Mouse (Mus musculus) neural tube, embryonic 12.5 days (tissue): ENCODE measurements around the gene Cmtm1. TPM values are rescaled to one million over a fixed set of nuclear protein-coding genes. Genes with fewer than 3 reads are reported as not detected.
A peak's percentile ranks its signal among the peaks of the same experiment; 100 is the strongest.
"Not testable (repeated sequence)": the region's sequence is repeated elsewhere in the genome, so short reads cannot be mapped to it uniquely, and the experiment has no call there.

ENCODE experiments used
- ATAC-seq: fragments of 200-750 bp; cut with Nextera tagmentation; 2 replicates; pipeline ENCODE4 v1.8.0; 2017; ENCODE audit warnings: low read depth, mild to moderate bottlenecking, moderate TSS enrichment, moderate library complexity; ENCODE audit not compliant: low FRiP score
- H3K27ac ChIP-seq: fragments of 300-500 bp; sonication (generic); 2 replicates; pipeline ENCODE4 v1.5.1; 2016
- H3K27me3 ChIP-seq: fragments of 300-500 bp; sonication (generic); replicated peaks from 2 replicates; pipeline ENCODE4 v1.6.1; 2016; ENCODE audit warnings: mild to moderate bottlenecking
- H3K36me3 ChIP-seq: fragments of 300-500 bp; sonication (generic); 2 replicates; pipeline ENCODE4 v1.6.1; 2016; ENCODE audit warnings: mild to moderate bottlenecking
- H3K4me1 ChIP-seq: fragments of 300-500 bp; sonication (generic); 2 replicates; pipeline ENCODE4 v1.6.1; 2016
- H3K4me2 ChIP-seq: fragments of 300-500 bp; sonication (generic); replicated peaks from 2 replicates; pipeline ENCODE4 v1.6.1; 2016; ENCODE audit warnings: mild to moderate bottlenecking
- H3K4me3 ChIP-seq: fragments of 300-500 bp; sonication (generic); 2 replicates; pipeline ENCODE4 v1.5.1; 2016
- H3K9ac ChIP-seq: fragments of 300-500 bp; sonication (generic); 2 replicates; pipeline ENCODE4 v1.6.1; 2016; ENCODE audit warnings: mild to moderate bottlenecking
- H3K9me3 ChIP-seq: fragments of 300-500 bp; sonication (generic); 2 replicates; pipeline ENCODE4 v1.6.1; 2016; ENCODE audit warnings: mild to moderate bottlenecking
- WGBS: fragments of 180-500 bp; shearing (Covaris S2); methylation state at CpG from one replicate; pipeline ENCODE4 v1.1.7; 2016; 5-methylcytosine and 5-hydroxymethylcytosine counted together
- polyA plus RNA-seq: library from polyadenylated mRNA; unstranded; fragments of >200 nt; fragmentation: Nextera tagmentation; extraction: Ambion mirVana; gene quantifications from 2 replicates; pipeline ENCODE4 v1.2.1, GENCODE M21; 2016

The Cmtm1 gene
- polyA plus RNA-seq, 1 experiment from 2014 or later = not detected

DNA sequence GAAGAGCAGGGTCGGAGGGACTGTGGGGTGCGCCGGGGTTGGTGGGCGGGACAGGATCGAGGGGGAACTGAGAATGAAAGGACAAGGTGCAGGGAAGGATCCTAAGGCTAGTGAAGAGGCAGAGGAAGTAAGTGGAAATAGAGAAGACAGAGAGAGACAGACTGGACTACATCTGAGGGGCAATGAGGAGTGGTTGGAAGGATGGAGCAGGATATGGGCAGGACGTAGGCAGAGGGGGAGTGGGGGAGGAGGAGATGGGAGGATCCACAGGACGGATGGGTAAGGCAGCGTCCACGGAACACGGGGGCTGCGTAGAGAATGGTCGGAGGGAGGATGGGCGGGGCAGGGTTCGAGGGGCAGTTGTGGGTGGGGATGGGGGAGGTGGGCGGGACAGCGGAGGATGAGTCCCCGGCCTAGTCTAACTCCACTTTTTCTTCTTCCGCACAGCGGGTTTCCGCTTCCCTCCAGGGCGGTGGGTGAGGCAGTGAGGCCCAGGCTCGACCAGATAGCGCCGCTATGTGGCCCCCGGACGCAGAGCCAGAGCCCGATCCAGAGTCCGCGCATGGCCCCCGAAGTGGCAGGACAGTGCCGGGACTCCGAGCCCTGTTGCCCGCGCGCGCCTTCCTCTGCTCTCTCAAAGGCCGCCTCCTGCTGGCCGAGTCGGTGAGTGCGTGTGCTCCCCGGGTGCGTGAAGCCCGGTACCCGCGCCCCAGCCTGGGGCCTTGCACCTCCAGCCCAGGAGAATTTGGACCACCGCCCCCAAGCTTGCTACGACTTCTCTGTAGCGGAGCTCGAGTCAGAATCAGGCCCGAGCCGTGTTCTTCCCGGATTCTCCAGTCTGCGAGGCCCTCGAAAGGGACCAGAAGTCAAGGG lies 30.5 kb upstream of the Cmtm1 start:
- Histone ChIP-seq H3K4me3 (peak overlapping the region; percentile 57), H3K4me1 (peaks cover 19% of the 10 kb centered on the region), H3K9me3 (no peaks in the 10 kb centered on the region), H3K27ac (peak overlapping the region; percentile 20; the same call in 1 of the 2 replicates), H3K4me2 (peak overlapping the region; percentile 80), H3K27me3 (no peaks in the 10 kb centered on the region), H3K9ac (peak overlapping the region; percentile 77), H3K36me3 (no peaks in the 10 kb centered on the region)
- WGBS = under 1% methylated on average over 47 of the region's 54 CpGs
- ATAC-seq = peak; percentile 77

DNA sequence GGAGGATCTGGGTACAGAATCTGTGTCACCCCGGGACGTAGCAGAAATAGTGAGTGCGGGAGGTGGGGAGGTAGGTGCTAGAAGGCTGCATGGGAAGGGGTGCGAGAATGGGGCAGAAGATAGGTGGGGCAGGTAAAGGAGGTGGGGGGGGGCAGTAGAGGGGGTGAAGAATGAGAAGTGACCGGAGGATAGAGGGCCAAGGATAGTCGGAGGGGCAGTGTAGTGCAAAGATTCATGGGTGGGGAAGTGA lies 30.0 kb upstream of the Cmtm1 start:
- ATAC-seq = no peak
- H3K4me2 ChIP-seq = peak overlapping the region; percentile 80
- no peaks in the 10 kb centered on the region for H3K36me3 ChIP-seq
- H3K27me3 ChIP-seq = no peaks in the 10 kb centered on the region
- whole genome bisulfite sequencing = 1% methylated on average over 6 of the region's 6 CpGs
- peaks cover 19% of the 10 kb centered on the region for H3K4me1 ChIP-seq
- no peaks in the 10 kb centered on the region for H3K9me3 ChIP-seq
- H3K9ac ChIP-seq = peak overlapping the region; percentile 77
- peak overlapping the region; percentile 57 for H3K4me3 ChIP-seq
- no peak overlapping the region for H3K27ac ChIP-seq

DNA sequence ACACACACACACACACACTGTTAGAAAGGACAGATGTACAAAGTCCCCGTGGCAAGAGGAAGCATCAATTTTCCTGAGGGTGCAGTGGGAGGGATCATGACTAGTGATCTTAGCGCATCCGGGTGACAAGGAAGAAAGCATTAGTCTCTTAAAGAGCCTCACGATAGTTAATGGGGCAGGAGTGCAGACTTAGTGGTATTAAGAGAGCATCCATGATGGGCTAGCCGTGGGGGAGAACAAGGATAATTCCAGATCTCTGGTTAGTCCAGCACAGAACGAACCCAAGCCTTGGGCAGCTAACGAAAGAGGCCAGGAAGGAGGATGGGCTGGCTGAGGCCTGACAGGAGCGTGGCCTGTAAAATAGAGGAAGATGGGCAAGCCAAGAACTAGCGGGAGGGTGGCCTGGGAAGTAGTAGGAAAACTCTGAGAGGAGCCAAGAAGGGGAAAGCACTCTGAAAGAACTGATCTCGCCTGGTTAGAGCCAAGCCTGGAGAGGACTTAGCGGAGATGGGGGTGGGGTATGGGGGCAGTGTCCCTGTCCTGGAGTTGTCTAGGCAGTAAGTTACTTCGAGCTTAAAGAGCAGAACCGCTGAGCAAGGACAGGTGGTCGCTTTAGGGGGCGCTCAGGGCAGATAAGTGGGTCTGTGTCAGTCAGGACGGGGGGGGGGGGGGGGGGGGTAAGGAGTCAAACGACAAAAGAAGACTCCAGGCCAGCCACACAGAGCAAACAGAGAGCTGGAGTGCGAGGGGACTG lies 29.5 kb upstream of the Cmtm1 start, which contains the start of gene Cmtm3:
Cmtm3 (plus strand) TSS at position 182 of the 754 bp plus-strand sequence.
- H3K4me2 ChIP-seq = peak within 1 kb of the TSS; percentile 80
- H3K9me3 ChIP-seq = no peaks in the 10 kb centered on the region
- ATAC-seq = 0 out of 2 replicates have a peak, but pooled peaks have one; percentile 6
- H3K36me3 ChIP-seq = no peaks in the 10 kb centered on the region
- peaks cover 19% of the 10 kb centered on the region for H3K4me1 ChIP-seq
- no peak within 1 kb of the TSS for H3K27ac ChIP-seq
- WGBS = 22% methylated on average over 18 of the region's 18 CpGs
- peak within 1 kb of the TSS; percentile 57 for H3K4me3 ChIP-seq
- H3K27me3 ChIP-seq = no peaks in the 10 kb centered on the region
- peak within 1 kb of the TSS; percentile 77 for H3K9ac ChIP-seq

DNA sequence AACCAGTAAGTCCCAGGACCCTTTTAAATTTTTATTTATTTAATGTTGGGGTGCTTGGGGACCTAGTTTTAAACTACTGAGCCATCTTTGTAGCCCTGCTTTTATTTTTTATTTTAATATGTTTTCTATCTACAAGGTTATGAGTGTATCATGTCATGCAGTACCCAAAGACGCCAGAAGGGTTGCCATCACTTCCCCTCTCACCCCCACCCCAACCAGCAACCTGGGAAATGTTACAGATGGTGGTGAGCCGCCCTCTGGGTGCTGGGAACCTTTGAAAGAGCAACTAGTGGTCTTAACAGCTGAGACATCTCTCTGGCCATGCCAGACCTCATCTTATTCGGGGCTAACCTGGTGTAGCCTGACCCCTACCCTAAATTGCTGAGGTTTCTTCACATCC lies 27.9 kb upstream of the Cmtm1 start:
- H3K36me3 ChIP-seq = no peaks in the 10 kb centered on the region
- no peaks in the 10 kb centered on the region for H3K9me3 ChIP-seq
- ATAC-seq = no peak
- H3K9ac ChIP-seq = no peak overlapping the region
- H3K4me2 ChIP-seq = no peak overlapping the region
- no peak overlapping the region for H3K27ac ChIP-seq
- no peaks in the 10 kb centered on the region for H3K27me3 ChIP-seq
- WGBS = 54% methylated on average over 3 of the region's 3 CpGs
- no peak overlapping the region for H3K4me3 ChIP-seq
- peaks cover 19% of the 10 kb centered on the region for H3K4me1 ChIP-seq

DNA sequence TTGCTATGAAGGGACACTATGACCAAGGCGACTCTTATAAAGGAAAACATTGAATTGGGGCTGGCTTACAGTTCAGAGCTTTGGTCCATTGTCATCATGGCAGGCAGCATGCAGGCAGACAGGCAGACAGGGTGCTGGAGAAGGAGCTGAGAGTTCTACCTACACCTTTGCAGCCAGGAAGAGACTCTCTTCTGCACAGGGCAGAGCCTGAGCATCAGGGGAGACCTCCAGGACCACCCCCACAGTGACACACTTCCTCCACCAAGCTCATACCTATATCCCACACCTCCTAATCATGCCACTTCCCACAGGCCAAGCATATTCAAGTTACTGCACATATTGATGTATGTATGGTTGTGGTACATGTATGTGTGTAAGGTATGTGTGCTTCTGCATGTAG lies 26.9 kb upstream of the Cmtm1 start:
- H3K4me2 ChIP-seq = no peak overlapping the region
- WGBS = 85% methylated on average over 1 of the region's 1 CpGs

DNA sequence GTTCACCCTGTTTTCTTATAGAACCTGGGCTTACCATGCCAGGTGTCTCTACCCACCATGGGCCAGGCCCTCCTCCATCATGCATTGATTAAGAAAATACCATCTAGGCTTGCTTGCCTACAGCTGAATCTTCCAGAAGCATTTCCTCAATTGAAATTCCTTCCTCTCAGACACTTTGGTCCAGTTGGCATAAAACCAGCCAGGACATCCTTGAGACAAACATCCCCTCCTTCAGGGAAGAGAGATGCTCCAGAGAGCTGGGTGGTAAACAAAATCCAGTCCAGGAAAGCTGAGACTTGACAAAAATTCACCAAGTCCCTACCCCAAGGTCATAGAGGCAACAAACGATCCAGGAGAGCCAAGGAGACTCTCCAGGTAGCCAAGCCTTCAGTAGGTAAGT lies 24.3 kb upstream of the Cmtm1 start:
- 75% methylated on average over 1 of the region's 1 CpGs for WGBS

More for the DNA sequence above, 26.9 kb upstream of the Cmtm1 start:
- peaks cover 19% of the 10 kb centered on the region for H3K4me1 ChIP-seq
- no peak overlapping the region for H3K9ac ChIP-seq
- no peaks in the 10 kb centered on the region for H3K27me3 ChIP-seq
- H3K9me3 ChIP-seq = no peaks in the 10 kb centered on the region
- no peak overlapping the region for H3K27ac ChIP-seq
- H3K36me3 ChIP-seq = no peaks in the 10 kb centered on the region
- H3K4me3 ChIP-seq = no peak overlapping the region
- no peak for ATAC-seq

DNA sequence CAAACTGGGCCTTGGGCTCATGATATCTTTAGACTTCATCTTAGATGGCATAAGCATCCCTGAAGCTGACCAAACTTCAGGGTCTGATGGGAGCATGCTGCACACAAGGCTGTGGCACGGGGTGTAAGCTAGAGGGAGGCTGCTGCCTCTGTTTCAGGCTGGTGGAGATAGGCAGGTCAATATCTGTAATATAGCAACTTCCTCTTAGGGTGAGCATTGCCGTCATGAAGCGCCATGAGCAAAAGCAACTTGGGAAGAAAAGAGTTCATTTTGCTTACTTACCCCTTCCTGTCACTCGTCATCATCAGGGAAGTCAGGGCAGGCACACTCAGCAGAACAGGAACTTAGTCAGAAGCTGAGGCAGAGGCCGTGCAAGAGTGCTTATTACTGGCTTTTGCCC lies 23.8 kb upstream of the Cmtm1 start:
- H3K4me1 ChIP-seq = no peaks in the 10 kb centered on the region
- no peak overlapping the region for H3K4me3 ChIP-seq
- H3K4me2 ChIP-seq = no peak overlapping the region
- H3K36me3 ChIP-seq = no peaks in the 10 kb centered on the region
- ATAC-seq = no peak
- no peak overlapping the region for H3K27ac ChIP-seq
- no peaks in the 10 kb centered on the region for H3K9me3 ChIP-seq
- H3K27me3 ChIP-seq = no peaks in the 10 kb centered on the region
- WGBS = 78% methylated on average over 5 of the region's 5 CpGs
- no peak overlapping the region for H3K9ac ChIP-seq

More for the DNA sequence above, 24.3 kb upstream of the Cmtm1 start:
- H3K27me3 ChIP-seq = no peaks in the 10 kb centered on the region
- ATAC-seq = no peak
- no peak overlapping the region for H3K4me3 ChIP-seq
- H3K27ac ChIP-seq = no peak overlapping the region
- no peaks in the 10 kb centered on the region for H3K9me3 ChIP-seq
- H3K9ac ChIP-seq = no peak overlapping the region
- no peak overlapping the region for H3K4me2 ChIP-seq
- no peaks in the 10 kb centered on the region for H3K4me1 ChIP-seq
- no peaks in the 10 kb centered on the region for H3K36me3 ChIP-seq

DNA sequence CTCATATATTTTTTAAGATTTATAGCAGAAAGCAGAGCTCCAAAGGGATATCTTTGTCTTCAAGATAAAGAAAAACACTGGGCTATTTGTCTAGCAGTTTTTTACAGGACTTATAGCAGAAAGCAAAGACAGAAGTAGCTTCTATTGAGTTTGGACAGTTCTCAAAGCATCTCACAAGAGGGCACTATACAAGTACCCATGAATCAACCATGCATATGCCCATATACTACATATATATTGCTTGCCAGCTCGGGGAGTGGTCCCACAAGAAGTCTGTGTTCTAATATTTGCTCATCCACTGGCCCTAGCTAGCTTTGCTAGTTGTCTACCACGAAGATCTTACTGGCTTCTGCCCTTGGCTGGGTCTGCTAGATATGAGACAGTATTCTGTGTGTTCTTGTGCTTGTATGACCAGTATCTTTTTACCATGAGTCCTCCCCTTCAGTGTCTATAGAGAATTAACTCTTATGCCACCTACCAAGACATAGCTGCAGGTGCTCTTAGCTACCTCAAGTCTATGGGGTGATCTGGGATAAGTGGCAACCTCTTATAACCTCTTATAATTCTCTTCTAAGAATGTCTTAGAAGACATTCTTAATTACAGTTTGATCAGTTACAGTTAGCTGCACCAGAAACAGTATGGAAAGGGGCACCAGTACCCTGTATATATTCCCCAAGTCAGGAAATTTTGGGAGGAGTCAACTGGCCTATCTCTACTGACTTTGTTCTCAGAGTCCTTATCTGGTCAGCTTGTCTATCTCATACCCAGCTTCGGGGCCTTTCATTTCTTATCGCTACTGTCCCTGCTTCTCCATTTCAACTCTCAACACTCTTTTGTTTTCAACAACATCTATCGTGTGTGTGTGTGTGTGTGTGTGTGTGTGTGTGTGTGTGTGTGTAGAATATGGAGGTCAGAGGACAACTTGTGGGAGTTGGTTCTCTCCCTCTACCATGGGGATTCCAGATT lies 23.0 kb upstream of the Cmtm1 start:
- 84% methylated on average over 5 of the region's 5 CpGs for WGBS
- H3K4me1 ChIP-seq = no peaks in the 10 kb centered on the region
- no peak overlapping the region for H3K4me3 ChIP-seq
- H3K9ac ChIP-seq = no peak overlapping the region
- no peaks in the 10 kb centered on the region for H3K9me3 ChIP-seq
- no peaks in the 10 kb centered on the region for H3K36me3 ChIP-seq
- H3K27me3 ChIP-seq = no peaks in the 10 kb centered on the region
- no peak for ATAC-seq
- H3K4me2 ChIP-seq = no peak overlapping the region
- H3K27ac ChIP-seq = no peak overlapping the region

DNA sequence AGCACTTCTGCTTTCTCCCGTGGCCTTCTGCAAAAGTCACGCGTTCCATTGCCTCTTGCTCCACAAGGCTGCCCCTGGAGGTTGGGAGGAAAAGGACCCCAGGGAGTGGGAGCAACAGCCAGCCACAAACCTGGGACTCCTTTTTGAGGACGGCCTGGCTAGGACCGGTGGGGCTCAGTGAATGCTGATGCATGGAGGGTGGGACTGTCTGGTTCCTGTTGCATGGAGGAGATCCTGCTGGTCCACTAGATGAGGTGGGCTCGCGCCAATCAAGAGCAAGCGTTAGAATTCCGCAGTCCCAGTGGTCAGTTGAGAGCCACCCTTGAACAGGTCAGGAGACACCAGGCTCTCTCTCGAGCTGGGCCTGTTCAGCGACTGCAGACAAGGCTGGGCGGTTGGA lies 12.0 kb upstream of the Cmtm1 start, which contains the start of gene Cmtm2b:
Cmtm2b (plus strand) TSS at position 301 of the 400 bp plus-strand sequence.
- not testable (repeated sequence) for H3K27ac ChIP-seq, H3K9ac ChIP-seq, H3K36me3 ChIP-seq, H3K27me3 ChIP-seq, H3K9me3 ChIP-seq, H3K4me1 ChIP-seq, ATAC-seq, H3K4me3 ChIP-seq, H3K4me2 ChIP-seq
- WGBS = 90% methylated on average over 12 of the region's 12 CpGs

DNA sequence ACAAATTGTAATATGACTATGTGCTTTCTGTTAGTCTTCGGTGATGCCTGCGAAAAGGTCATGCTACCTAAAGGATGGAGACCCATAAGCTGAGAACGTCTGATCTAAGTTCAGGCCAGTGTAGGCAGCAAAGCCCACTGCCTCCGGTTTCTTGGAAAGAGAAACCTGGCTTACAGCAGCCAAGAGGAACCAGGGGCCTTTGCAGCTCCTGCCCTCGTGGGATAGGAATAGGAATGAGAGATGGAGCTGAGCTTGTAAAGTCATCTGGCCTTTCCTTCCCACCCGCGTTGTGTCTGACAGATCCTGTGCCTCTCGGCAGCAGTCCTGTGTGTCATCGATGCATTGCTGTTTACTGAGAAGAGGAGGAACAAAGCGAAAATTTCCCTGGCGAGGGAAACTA lies 11.3 kb upstream of the Cmtm1 start, which contains the start of gene Gm11020:
Gm11020 (plus strand) TSS at position 301 of the 400 bp plus-strand sequence.
- H3K4me3 ChIP-seq, H3K4me2 ChIP-seq, H3K9me3 ChIP-seq, H3K36me3 ChIP-seq, H3K27me3 ChIP-seq, H3K9ac ChIP-seq, H3K27ac ChIP-seq, ATAC-seq, H3K4me1 ChIP-seq: not testable (repeated sequence)
- whole genome bisulfite sequencing = 88% methylated on average over 11 of the region's 11 CpGs

DNA sequence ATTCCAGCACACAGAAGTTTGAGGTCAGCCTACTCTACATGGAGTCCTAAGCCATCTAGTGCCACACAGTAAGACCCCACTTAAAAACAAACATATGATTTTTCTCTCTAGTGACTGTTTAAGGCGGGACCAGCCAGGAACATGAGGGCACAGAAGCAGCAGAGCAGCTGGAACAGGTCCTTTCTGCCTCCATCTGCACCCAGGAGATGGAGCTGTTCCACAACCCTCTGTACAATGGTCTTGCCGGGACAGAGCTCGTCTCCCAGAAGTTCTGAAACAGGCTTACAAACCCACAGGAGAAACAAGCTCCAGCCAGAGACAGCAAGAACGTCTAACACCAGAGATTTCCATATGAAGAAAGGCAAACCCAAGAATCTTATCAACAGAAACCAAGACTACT lies 3.4 kb upstream of the Cmtm1 start:
- Histone ChIP-seq H3K9me3 (no peaks in the 10 kb centered on the region), H3K4me1 (no peaks in the 10 kb centered on the region), H3K27ac (no peak overlapping the region), H3K9ac (no peak overlapping the region), H3K4me2 (no peak overlapping the region), H3K27me3 (no peaks in the 10 kb centered on the region), H3K36me3 (no peaks in the 10 kb centered on the region), H3K4me3 (no peak overlapping the region)
- WGBS = 87% methylated on average over 4 of the region's 4 CpGs
- ATAC-seq = no peak

DNA sequence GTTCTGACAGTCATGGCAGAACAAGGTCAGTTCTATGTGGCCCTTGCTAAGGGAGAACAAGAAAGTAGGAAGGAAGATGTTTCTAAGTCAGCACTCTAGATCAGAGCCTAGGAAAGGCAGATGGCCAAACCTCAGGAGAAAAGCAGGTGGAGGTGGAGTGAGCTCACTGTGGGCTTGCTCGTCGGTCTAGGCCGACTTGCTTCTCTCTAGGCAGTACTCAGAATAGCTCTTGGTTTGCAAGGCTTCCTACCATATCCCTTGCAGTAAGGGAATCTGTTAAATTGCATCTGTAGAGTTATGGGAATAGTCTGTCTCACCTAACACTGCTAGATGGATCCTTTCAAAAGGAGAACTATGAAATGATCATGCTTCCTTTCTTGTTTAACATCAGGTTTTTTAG lies 2.1 kb upstream of the Cmtm1 start:
- 89% methylated on average over 3 of the region's 3 CpGs for WGBS
- not testable (repeated sequence) for H3K4me2 ChIP-seq, H3K36me3 ChIP-seq, H3K9ac ChIP-seq, H3K4me3 ChIP-seq, H3K4me1 ChIP-seq, H3K27ac ChIP-seq, ATAC-seq, H3K9me3 ChIP-seq, H3K27me3 ChIP-seq
